Mouse (Mus musculus) MEL (cell line): Measurements from ENCODE around the gene Oasl1. TPM values are rescaled to one million over a fixed set of nuclear protein-coding genes. Genes with fewer than 3 reads are reported as not detected.
A peak's percentile ranks its signal among the peaks of the same experiment; 100 is the strongest.

Experiments
- DNase-seq: peaks from one replicate; pipeline ENCODE4 v3.0.0; 2011; ENCODE audit warnings: low read depth, low spot score
- H3K27ac ChIP-seq: 2 replicates; pipeline ENCODE4 v1.5.1; 2012; ENCODE audit warnings: low read depth, mild to moderate bottlenecking, control low read depth, low read length, moderate library complexity; ENCODE audit not compliant: control insufficient read depth
- H3K27me3 ChIP-seq, 2 experiments: fragments of 150-350 bp in 1 of 2; sonication (generic) in 1 of 2; 2 replicates each; pipeline ENCODE4 v1.6.1; 2012; ENCODE audit warnings: low read length in 2 of 2, mild to moderate bottlenecking in 2 of 2, improper control_type of control experiment in 1 of 2, moderate library complexity in 1 of 2; ENCODE audit not compliant: insufficient read depth in 2 of 2, control insufficient read depth in 1 of 2
- H3K36me3 ChIP-seq, 2 experiments: 2 replicates each; pipeline ENCODE4 v1.6.1; 2012 to 2014; ENCODE audit warnings: low read length in 2 of 2, improper control_type of control experiment in 1 of 2, inconsistent platforms in 1 of 2, mild to moderate bottlenecking in 1 of 2; ENCODE audit not compliant: insufficient read depth in 2 of 2, control insufficient read depth in 1 of 2
- H3K4me1 ChIP-seq, 2 experiments: fragments of 150-350 bp in 1 of 2; sonication (generic) in 1 of 2; 2 replicates each; pipeline ENCODE4 v1.6.1; 2012; ENCODE audit warnings: low read length in 2 of 2, improper control_type of control experiment in 1 of 2, mild to moderate bottlenecking in 1 of 2; ENCODE audit not compliant: insufficient read depth in 2 of 2, control insufficient read depth in 1 of 2
- H3K4me3 ChIP-seq, 2 experiments: fragments of 150-350 bp in 1 of 2; sonication (generic) in 1 of 2; 2 replicates each; pipeline ENCODE4 v1.5.1; 2012; ENCODE audit warnings: low read depth in 2 of 2, low read length in 2 of 2, mild to moderate bottlenecking in 2 of 2, moderate library complexity in 2 of 2, control low read depth in 1 of 2, improper control_type of control experiment in 1 of 2; ENCODE audit not compliant: control insufficient read depth in 1 of 2, insufficient read depth in 1 of 2
- H3K79me2 ChIP-seq: 2 replicates; pipeline ENCODE4 v1.6.1; 2012; ENCODE audit warnings: mild to moderate bottlenecking, low read length, moderate library complexity; ENCODE audit not compliant: control insufficient read depth, poor library complexity, insufficient read depth
- H3K9ac ChIP-seq: 2 replicates; pipeline ENCODE4 v1.6.1; 2012; ENCODE audit warnings: low read depth, mild to moderate bottlenecking, control low read depth, low read length, moderate library complexity; ENCODE audit not compliant: control insufficient read depth, poor library complexity, severe bottlenecking
- H3K9me3 ChIP-seq: fragments of 150-350 bp; sonication (generic); replicated peaks from 2 replicates; pipeline ENCODE4 v1.6.1; 2012; ENCODE audit warnings: mild to moderate bottlenecking, low read length, improper control_type of control experiment, moderate library complexity; ENCODE audit not compliant: insufficient read depth
- BHLHE40 ChIP-seq: IDR thresholded peaks from 2 replicates; pipeline ENCODE4 v1.6.1; 2012; ENCODE audit warnings: low read depth, mild to moderate bottlenecking, inconsistent platforms, low read length, improper control_type of control experiment, borderline replicate concordance
- CHD2 ChIP-seq: IDR thresholded peaks from 2 replicates; pipeline ENCODE4 v1.6.1; 2011; ENCODE audit warnings: low read length, improper control_type of control experiment
- CTCF ChIP-seq, 3 experiments: IDR thresholded peaks in 2 of 3; conservative IDR thresholded peaks in 1 of 3; 2 replicates each; pipeline ENCODE4 v1.5.1; 2011 to 2012; ENCODE audit warnings: low read length in 3 of 3, low read depth in 2 of 3, mild to moderate bottlenecking in 2 of 3, improper control_type of control experiment in 1 of 3, inconsistent platforms in 1 of 3, mixed read lengths in 1 of 3, moderate library complexity in 1 of 3; ENCODE audit not compliant: control insufficient read depth in 1 of 3, insufficient read depth in 1 of 3, poor library complexity in 1 of 3, severe bottlenecking in 1 of 3
- E2F4 ChIP-seq: IDR thresholded peaks from 2 replicates; pipeline ENCODE4 v1.6.1; 2011; ENCODE audit warnings: low read depth, low read length, improper control_type of control experiment, borderline replicate concordance
- EP300 ChIP-seq, 2 experiments: IDR thresholded peaks; 2 replicates each; pipeline ENCODE4 v1.6.1; 2011; ENCODE audit warnings: improper control_type of control experiment in 2 of 2, low read length in 2 of 2, low read depth in 1 of 2, mild to moderate bottlenecking in 1 of 2
- ETS1 ChIP-seq: IDR thresholded peaks from 2 replicates; pipeline ENCODE4 v1.6.1; 2012; ENCODE audit warnings: low read depth, mild to moderate bottlenecking, inconsistent platforms, low read length, improper control_type of control experiment, moderate library complexity
- GABPA ChIP-seq: IDR thresholded peaks from 2 replicates; pipeline ENCODE4 v1.6.1; 2012; ENCODE audit warnings: low read depth, mild to moderate bottlenecking, inconsistent platforms, low read length, improper control_type of control experiment, moderate library complexity
- GATA1 ChIP-seq: IDR thresholded peaks from 2 replicates; pipeline ENCODE4 v1.6.1; 2011; ENCODE audit warnings: low read depth, low read length, improper control_type of control experiment
- HCFC1 ChIP-seq: IDR thresholded peaks from 2 replicates; pipeline ENCODE4 v1.6.1; 2012; ENCODE audit warnings: low read depth, mild to moderate bottlenecking, inconsistent platforms, low read length, improper control_type of control experiment, moderate library complexity
- JUND ChIP-seq: IDR thresholded peaks from 2 replicates; pipeline ENCODE4 v1.6.1; 2011; ENCODE audit warnings: low read depth, mild to moderate bottlenecking, improper control_type of control experiment, low read length
- KAT2A ChIP-seq: conservative IDR thresholded peaks from 2 replicates; pipeline ENCODE4 v1.6.1; 2012; ENCODE audit warnings: low read depth, low read length, improper control_type of control experiment, inconsistent platforms
- MAX ChIP-seq: IDR thresholded peaks from 2 replicates; pipeline ENCODE4 v1.6.1; 2011; ENCODE audit warnings: low read length, improper control_type of control experiment
- MAZ ChIP-seq: IDR thresholded peaks from 2 replicates; pipeline ENCODE4 v1.6.1; 2012; ENCODE audit warnings: low read depth, mild to moderate bottlenecking, inconsistent platforms, low read length, improper control_type of control experiment
- MEF2A ChIP-seq: IDR thresholded peaks from 2 replicates; pipeline ENCODE4 v1.6.1; 2014; ENCODE audit warnings: low read depth, mild to moderate bottlenecking, inconsistent platforms, low read length, improper control_type of control experiment; ENCODE audit not compliant: poor library complexity, insufficient replicate concordance, severe bottlenecking; ENCODE audit errors: extremely low read depth
- MXI1 ChIP-seq: IDR thresholded peaks from 2 replicates; pipeline ENCODE4 v1.6.1; 2011; ENCODE audit warnings: mild to moderate bottlenecking, low read depth, low read length, improper control_type of control experiment
- MYB ChIP-seq: IDR thresholded peaks from 2 replicates; pipeline ENCODE4 v1.6.1; 2011; ENCODE audit warnings: mild to moderate bottlenecking, low read depth, low read length, improper control_type of control experiment
- NELFE ChIP-seq: IDR thresholded peaks from 2 replicates; pipeline ENCODE4 v1.6.1; 2011; ENCODE audit warnings: low read depth, low read length, improper control_type of control experiment
- POLR2A ChIP-seq, 2 experiments: IDR thresholded peaks; 2 replicates each; pipeline ENCODE4 v1.6.1; 2011 to 2012; ENCODE audit warnings: low read length in 2 of 2, mild to moderate bottlenecking in 2 of 2, control low read depth in 1 of 2, improper control_type of control experiment in 1 of 2, low read depth in 1 of 2, moderate library complexity in 1 of 2; ENCODE audit not compliant: control insufficient read depth in 1 of 2, insufficient read depth in 1 of 2, poor library complexity in 1 of 2
- POLR2AphosphoS2 ChIP-seq: IDR thresholded peaks from 2 replicates; pipeline ENCODE4 v1.6.1; 2011; ENCODE audit warnings: low read length, improper control_type of control experiment
- POLR2AphosphoS5 ChIP-seq: IDR thresholded peaks from 2 replicates; pipeline ENCODE4 v1.6.1; 2012; ENCODE audit warnings: low read depth, borderline replicate concordance, mild to moderate bottlenecking, inconsistent platforms, low read length, moderate library complexity, mixed read lengths
- RAD21 ChIP-seq: IDR thresholded peaks from 2 replicates; pipeline ENCODE4 v1.6.1; 2011; ENCODE audit warnings: mild to moderate bottlenecking, low read depth, low read length, improper control_type of control experiment
- SIN3A ChIP-seq: IDR thresholded peaks from 2 replicates; pipeline ENCODE4 v1.6.1; 2012; ENCODE audit warnings: low read length, improper control_type of control experiment, inconsistent platforms
- SMC3 ChIP-seq: IDR thresholded peaks from 2 replicates; pipeline ENCODE4 v1.6.1; 2011; ENCODE audit warnings: low read depth, low read length, improper control_type of control experiment
- TBP ChIP-seq: IDR thresholded peaks from 2 replicates; pipeline ENCODE4 v1.8.0; 2011; ENCODE audit warnings: low read depth, low read length, improper control_type of control experiment
- TCF12 ChIP-seq: IDR thresholded peaks from 2 replicates; pipeline ENCODE4 v1.6.1; 2014; ENCODE audit warnings: low read depth, mild to moderate bottlenecking, inconsistent platforms, low read length, improper control_type of control experiment, moderate library complexity
- USF1 ChIP-seq: IDR thresholded peaks from 2 replicates; pipeline ENCODE4 v1.6.1; 2014; ENCODE audit warnings: low read depth, mild to moderate bottlenecking, inconsistent platforms, low read length, improper control_type of control experiment, moderate library complexity
- USF2 ChIP-seq, 2 experiments: IDR thresholded peaks; 2 replicates each; pipeline ENCODE4 v1.6.1; 2011 to 2012; ENCODE audit warnings: improper control_type of control experiment in 2 of 2, low read length in 2 of 2, borderline replicate concordance in 1 of 2, inconsistent platforms in 1 of 2, low read depth in 1 of 2, mild to moderate bottlenecking in 1 of 2; ENCODE audit not compliant: insufficient read depth in 1 of 2
- ZC3H11A ChIP-seq: IDR thresholded peaks from 2 replicates; pipeline ENCODE4 v1.6.1; 2012; ENCODE audit warnings: low read depth, mild to moderate bottlenecking, inconsistent platforms, low read length, improper control_type of control experiment
- ZKSCAN1 ChIP-seq: IDR thresholded peaks from 2 replicates; pipeline ENCODE4 v1.6.1; 2012; ENCODE audit warnings: low read depth, mild to moderate bottlenecking, inconsistent platforms, low read length, improper control_type of control experiment, moderate library complexity
- ZNF384 ChIP-seq: IDR thresholded peaks from 2 replicates; pipeline ENCODE4 v1.6.1; 2012; ENCODE audit warnings: low read depth, mild to moderate bottlenecking, inconsistent platforms, low read length, improper control_type of control experiment
- polyA plus RNA-seq, 2 experiments: library from polyadenylated mRNA; stranded (reverse) in 1 of 2; unstranded in 1 of 2; fragments of >175 nt in 1 of 2; fragments of >200 nt in 1 of 2; gene quantifications; 2 replicates each; pipeline versions ENCODE4 v1.2.1 to v1.2.4; 2012; ENCODE audit warnings: low replicate concordance in 2 of 2, low read depth in 1 of 2; ENCODE audit not compliant: insufficient read length in 2 of 2, insufficient read depth in 1 of 2, missing spikeins in 1 of 2
- total RNA-seq: library from RNA; depleted of rRNA; stranded (reverse); fragments of 300-350 nt; gene quantifications from 2 replicates; pipeline ENCODE4 v1.2.3, GENCODE M21; 2012

Oasl1 gene
- total and polyA plus RNA-seq, 3 experiments = 8.2 to 33.3 TPM; not detected in 1

DNA sequence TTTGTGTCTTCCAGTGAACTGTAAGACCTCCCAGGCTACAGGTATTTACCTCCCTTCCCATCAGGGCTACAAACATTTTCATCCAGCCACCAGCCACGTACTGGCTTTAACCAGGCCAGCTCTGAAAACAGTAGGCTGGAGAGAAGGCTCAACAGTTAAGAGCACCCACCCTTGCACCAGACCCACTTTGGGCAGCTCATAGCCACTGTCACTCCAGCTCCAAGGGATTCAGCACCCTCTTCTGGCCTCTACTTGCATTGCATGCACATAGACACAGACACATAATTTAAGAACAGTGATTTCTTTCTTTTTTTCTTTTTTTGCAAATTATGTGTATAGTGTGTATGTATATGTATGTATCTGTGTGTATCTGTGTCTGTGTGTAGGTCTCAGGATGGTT, 20.6 kb upstream of the Oasl1 start (continued):
- TF ChIP-seq ZNF384 (0 out of 2 replicates have a peak, but pooled peaks have one; percentile 29), MYB (no peak), EP300 (IDR thresholded peaks at IDR 0.05; ENCODE audit: low read depth in 1 of 2, low read length in 2 of 2) (no peak), SMC3 (peak; percentile 85), USF1 (no peak), ZC3H11A (peak; percentile 81), GABPA (no peak), MAX (no peak), SIN3A (no peak), MAZ (no peak), CHD2 (no peak), NELFE (no peak), POLR2A (IDR thresholded peaks at IDR 0.05; ENCODE audit: control insufficient read depth in 1 of 2, insufficient read depth in 1 of 2, low read depth in 1 of 2, low read length in 2 of 2, poor library complexity in 1 of 2) (no peak), ZKSCAN1 (no peak), TCF12 (no peak), USF2 (IDR thresholded peaks at IDR 0.05; ENCODE audit: borderline replicate concordance in 1 of 2, insufficient read depth in 1 of 2, low read depth in 1 of 2, low read length in 2 of 2) (no peak), RAD21 (peak; percentile 87)

- Histone ChIP-seq H3K4me1 (no peaks in the 10 kb centered on the region), H3K36me3 (no peaks in the 10 kb centered on the region), H3K9me3 (no peaks in the 10 kb centered on the region), H3K79me2 (no peaks in the 10 kb centered on the region), H3K9ac (no peak overlapping the region), H3K27me3 (peaks cover 0 to 4% of the 10 kb centered on the region in 2 experiments; a peak in 2 of 4 replicates), H3K4me3 (peak overlapping the region in 1 of 2 experiments; percentile 8; a peak in 2 of 4 replicates), H3K27ac (no peak overlapping the region)
- TF ChIP-seq E2F4 (no peak), JUND (no peak), RAD21 (no peak), BHLHE40 (no peak), ZKSCAN1 (no peak), MEF2A (no peak), KAT2A (no peak), TBP (no peak), ZNF384 (no peak), MXI1 (no peak), CTCF (IDR thresholded peaks at IDR 0.05 in 2 of 3, conservative IDR thresholded peaks at IDR 0.05 in 1 of 3; ENCODE audit: control insufficient read depth in 1 of 3, insufficient read depth in 1 of 3, low read depth in 2 of 3, low read length in 3 of 3, poor library complexity in 1 of 3, severe bottlenecking in 1 of 3) (no peak), GATA1 (no peak), TCF12 (no peak), GABPA (no peak), MAX (no peak), POLR2AphosphoS5 (no peak), POLR2AphosphoS2 (no peak), SMC3 (no peak), HCFC1 (no peak), ETS1 (no peak)
- peak; percentile 39 for DNase-seq
Measured at GRCm38 (mm10) chr5:114908598-114909305, 14.3 kb upstream of the Oasl1 start.
